Mouse (Mus musculus) right cerebral cortex, postnatal 4 days (tissue): ENCODE measurements at regions not wholly inside any gene's neighbourhood (a gene's known extent, or its start where the extent isn't known, plus 50 kb on each side); places are given as distances from the start of the nearest gene placed in this dataset.
"Not testable (repeated sequence)": the region's sequence is repeated elsewhere in the genome, so short reads cannot be mapped to it uniquely, and the experiment has no call there.

ENCODE experiments used
- DNase-seq: peaks from one replicate; pipeline ENCODE4 v3.0.0-alpha.2; 2022

DNA sequence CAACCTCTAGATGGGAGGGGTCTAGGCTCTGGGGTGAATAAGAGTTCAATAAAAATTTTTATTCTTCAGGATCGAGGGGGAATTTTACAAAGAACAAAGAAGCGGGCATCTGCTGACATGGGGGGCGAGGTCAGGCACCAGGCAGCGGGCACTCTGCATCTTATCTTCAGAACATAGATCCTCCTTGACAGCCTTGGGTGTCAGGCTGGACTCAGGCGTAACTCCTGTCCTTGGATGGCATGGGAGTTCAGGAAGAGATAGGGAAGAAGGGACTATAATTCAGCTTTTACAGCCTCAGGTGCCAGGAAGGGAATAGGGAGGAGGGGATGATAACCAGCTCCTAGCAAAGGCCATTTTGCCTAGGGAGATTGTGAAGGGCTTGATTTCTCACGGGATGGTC is 753.1 kb downstream of the Gm10330 start:
- not testable (repeated sequence) for DNase-seq

DNA sequence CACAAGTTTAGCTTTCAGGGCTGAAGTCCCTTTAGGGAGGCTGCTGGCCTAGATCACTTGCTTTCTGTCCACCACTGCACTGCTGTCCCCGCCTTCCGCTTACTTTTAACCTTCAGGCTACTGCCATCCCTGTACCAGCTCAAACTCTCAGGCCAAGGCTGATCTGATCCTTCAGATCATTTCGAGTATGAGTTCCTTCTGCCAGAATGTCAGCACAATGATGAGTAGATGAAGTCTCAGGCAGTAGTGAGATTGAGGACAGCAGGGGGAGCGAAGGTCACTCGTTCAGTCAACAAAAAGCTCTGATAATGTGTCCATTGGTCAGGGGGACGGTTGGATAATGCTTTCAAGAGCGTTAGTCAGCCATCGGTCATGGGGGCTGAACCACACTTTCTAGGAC is 756.5 kb downstream of the Gm10330 start:
- DNase-seq = not testable (repeated sequence)

DNA sequence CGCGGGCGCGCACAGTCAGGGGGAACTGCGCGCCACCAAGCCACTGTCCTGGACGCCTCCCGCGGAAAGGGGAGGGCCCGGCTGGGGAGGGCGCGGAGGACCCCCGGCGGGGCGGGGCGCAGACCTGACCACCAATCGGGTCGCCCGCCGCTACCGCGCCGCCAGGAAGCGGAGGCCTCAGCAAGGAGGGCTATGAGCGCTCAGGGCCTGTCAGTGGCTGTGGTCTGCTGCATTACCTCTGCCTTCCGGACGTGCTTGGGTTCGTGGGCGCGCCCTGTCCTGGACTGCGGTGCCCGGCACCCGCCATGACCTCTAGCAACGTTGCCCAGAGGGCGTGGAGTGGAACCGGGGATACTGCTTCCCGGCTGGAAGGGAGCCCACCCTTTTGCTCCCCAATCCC is 769.9 kb downstream of the Gm10330 start:
- DNase-seq = peak; percentile 28

DNA sequence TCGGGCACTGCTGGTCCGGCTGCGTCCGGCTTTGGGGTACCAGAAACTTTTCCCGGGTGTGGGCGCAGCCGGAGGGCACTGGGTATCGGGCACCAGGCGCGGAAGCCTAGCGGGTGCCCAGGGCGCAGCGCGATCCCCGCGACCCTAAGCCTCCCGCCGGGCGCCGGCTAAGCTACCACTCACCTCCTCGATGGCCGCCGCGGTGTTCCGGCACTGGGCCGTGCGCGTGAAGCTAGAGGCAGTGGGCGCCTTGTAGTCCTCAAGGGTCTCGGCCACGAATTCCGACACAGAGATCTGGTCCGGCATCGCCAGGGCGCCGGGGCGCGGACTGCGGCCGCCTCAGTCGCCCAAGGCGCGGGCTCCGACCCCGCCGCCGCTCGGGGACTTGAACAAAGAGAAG is 770.4 kb downstream of the Gm10330 start:
- peak; percentile 2 for DNase-seq
